Mouse (Mus musculus): ENCODE results near the gene Mrpl37. TPM values are rescaled to one million over a fixed set of nuclear protein-coding genes. Genes with fewer than 3 reads are reported as not detected.

Gene Mrpl37
- polyA plus RNA-seq, 1 experiment from 2014 or later = 108 TPM

DNA sequence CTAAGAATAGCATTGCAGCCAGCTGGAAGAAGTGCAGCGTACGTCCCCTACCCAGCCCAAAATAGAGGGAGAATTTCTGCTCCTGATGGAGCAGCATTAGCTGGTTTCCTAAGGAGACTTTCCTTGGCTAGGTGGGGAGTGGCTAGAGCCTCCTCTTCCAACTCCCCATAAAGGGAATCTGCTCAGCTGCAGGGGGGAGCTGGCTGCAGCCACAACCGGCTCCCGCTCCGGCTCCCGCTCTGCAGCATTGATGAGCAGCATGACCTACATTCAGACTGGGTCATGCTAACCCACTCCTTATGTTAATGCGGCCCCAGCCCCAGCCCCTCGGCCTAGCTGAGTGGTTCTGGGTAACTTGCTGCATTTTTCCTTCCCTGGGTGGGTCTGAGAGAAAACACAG is 27.4 kb downstream of the Mrpl37 start:
- no peak overlapping the region for H3K27ac ChIP-seq (ENCODE audit: low read depth, low read length)
- 65% methylated on average over 8 of the region's 8 CpGs for WGBS
- no peak overlapping the region for H3K9ac ChIP-seq (ENCODE audit: low read length)
- no peak overlapping the region for H3K4me2 ChIP-seq (ENCODE audit: low read depth, low read length, severe bottlenecking)
- no peaks in the 10 kb centered on the region for H3K4me1 ChIP-seq (replicated peaks; ENCODE audit: control insufficient read depth, insufficient read depth, low read length)
- no peaks in the 10 kb centered on the region for H3K27me3 ChIP-seq (ENCODE audit: control insufficient read depth, insufficient read depth, low read length)
- no peak for ATAC-seq (replicated peaks; ENCODE audit: low FRiP score)
- no peak overlapping the region for H3K4me3 ChIP-seq (ENCODE audit: low read depth, low read length)
- no peak for DNase-seq (ENCODE audit: low spot score)
- H3K36me3 ChIP-seq (ENCODE audit: control insufficient read depth, insufficient read depth, low read length) = peaks cover 18% of the 10 kb centered on the region
- H3K9me3 ChIP-seq (ENCODE audit: control insufficient read depth, low read length) = no peaks in the 10 kb centered on the region

DNA sequence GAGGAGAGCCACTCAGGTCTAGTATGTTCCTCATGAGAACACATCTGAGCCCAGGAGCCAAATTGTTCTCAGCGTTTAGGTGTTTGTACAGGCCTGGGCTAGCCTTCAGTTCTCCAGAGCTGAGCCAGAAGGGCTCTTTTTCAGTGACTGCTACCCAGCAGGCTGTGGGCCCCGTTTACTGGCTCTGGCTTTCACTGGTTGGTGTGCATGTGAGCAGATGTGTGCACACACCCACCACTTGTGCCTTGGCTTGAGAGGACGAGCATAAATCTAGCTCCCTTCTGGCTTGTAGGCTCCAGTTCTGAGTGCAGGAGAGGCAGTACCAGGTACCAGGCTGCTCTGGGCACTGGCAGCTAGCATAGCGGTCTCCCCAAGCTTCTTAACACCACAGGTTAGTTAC is 28.4 kb downstream of the Mrpl37 start:
- DNase-seq (ENCODE audit: low spot score) = no peak
- 90% methylated on average over 4 of the region's 4 CpGs for WGBS
- peaks cover 18% of the 10 kb centered on the region for H3K36me3 ChIP-seq (ENCODE audit: control insufficient read depth, insufficient read depth, low read length)

DNA sequence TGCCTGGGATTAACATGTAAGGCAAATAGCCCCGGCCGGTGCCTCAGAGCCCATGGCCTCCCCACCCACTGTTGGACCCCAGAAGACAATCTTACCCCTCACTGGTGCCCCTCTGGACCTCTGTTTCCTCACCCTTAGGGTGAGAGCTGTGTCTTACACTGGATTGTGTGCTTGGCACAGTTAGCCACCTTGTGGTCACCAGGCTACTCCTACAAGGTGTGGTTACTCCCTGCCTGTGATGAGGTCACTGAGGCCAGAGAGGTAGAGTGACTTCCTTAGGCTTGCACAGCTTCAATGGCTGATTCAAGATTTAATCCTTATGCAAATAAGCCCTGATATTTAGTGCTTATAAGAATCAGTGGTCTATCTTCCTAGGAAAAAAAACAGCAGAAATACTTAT is 29.7 kb downstream of the Mrpl37 start:
- H3K9me3 ChIP-seq (ENCODE audit: control insufficient read depth, low read length) = no peaks in the 10 kb centered on the region
- no peak overlapping the region for H3K4me2 ChIP-seq (ENCODE audit: low read depth, low read length, severe bottlenecking)
- no peak overlapping the region for H3K27ac ChIP-seq (ENCODE audit: low read depth, low read length)
- H3K27me3 ChIP-seq (ENCODE audit: control insufficient read depth, insufficient read depth, low read length) = no peaks in the 10 kb centered on the region
- WGBS = 88% methylated on average over 2 of the region's 2 CpGs
- no peaks in the 10 kb centered on the region for H3K4me1 ChIP-seq (replicated peaks; ENCODE audit: control insufficient read depth, insufficient read depth, low read length)
- ATAC-seq (replicated peaks; ENCODE audit: low FRiP score) (no peak), DNase-seq (ENCODE audit: low spot score) (no peak)
- peaks cover 18% of the 10 kb centered on the region for H3K36me3 ChIP-seq (ENCODE audit: control insufficient read depth, insufficient read depth, low read length)
- H3K9ac ChIP-seq (ENCODE audit: low read length) = no peak overlapping the region
- H3K4me3 ChIP-seq (ENCODE audit: low read depth, low read length) = no peak overlapping the region

More for the DNA sequence above, 28.4 kb downstream of the Mrpl37 start:
- no peaks in the 10 kb centered on the region for H3K4me1 ChIP-seq (replicated peaks; ENCODE audit: control insufficient read depth, insufficient read depth, low read length)
- H3K9me3 ChIP-seq (ENCODE audit: control insufficient read depth, low read length) = no peaks in the 10 kb centered on the region
- H3K27me3 ChIP-seq (ENCODE audit: control insufficient read depth, insufficient read depth, low read length) = no peaks in the 10 kb centered on the region
- no peak for ATAC-seq (replicated peaks; ENCODE audit: low FRiP score)
- H3K4me3 ChIP-seq (ENCODE audit: low read depth, low read length) = no peak overlapping the region
- H3K9ac ChIP-seq (ENCODE audit: low read length) = no peak overlapping the region
- no peak overlapping the region for H3K27ac ChIP-seq (ENCODE audit: low read depth, low read length)
- H3K4me2 ChIP-seq (ENCODE audit: low read depth, low read length, severe bottlenecking) = no peak overlapping the region

DNA sequence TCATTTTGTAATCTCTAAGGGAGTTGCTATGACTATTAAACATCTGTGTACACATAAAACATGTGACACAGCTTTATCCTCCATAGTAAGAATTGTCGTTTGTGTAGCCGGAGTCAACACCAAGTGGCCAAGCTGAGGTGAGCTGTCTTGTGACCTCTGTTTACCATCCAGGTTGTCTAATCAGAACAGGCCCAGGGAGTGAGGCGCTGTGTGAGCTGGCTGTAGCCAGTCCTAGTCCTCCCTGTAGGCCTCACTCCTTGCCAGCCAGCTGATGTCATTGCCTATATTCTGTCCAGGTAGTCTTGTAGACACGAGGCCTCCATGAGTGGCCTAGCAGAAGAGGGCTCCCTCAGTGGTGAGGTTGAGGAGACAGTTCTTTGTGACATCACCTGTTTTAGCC is 31.0 kb downstream of the Mrpl37 start:
- DNase-seq (ENCODE audit: low spot score) (no peak), ATAC-seq (replicated peaks; ENCODE audit: low FRiP score) (no peak)
- Histone ChIP-seq H3K27me3 (ENCODE audit: control insufficient read depth, insufficient read depth, low read length) (no peaks in the 10 kb centered on the region), H3K4me2 (ENCODE audit: low read depth, low read length, severe bottlenecking) (no peak overlapping the region), H3K36me3 (ENCODE audit: control insufficient read depth, insufficient read depth, low read length) (peaks cover 13% of the 10 kb centered on the region), H3K4me3 (ENCODE audit: low read depth, low read length) (no peak overlapping the region), H3K27ac (ENCODE audit: low read depth, low read length) (no peak overlapping the region), H3K9me3 (ENCODE audit: control insufficient read depth, low read length) (no peaks in the 10 kb centered on the region), H3K9ac (ENCODE audit: low read length) (no peak overlapping the region), H3K4me1 (replicated peaks; ENCODE audit: control insufficient read depth, insufficient read depth, low read length) (no peaks in the 10 kb centered on the region)
- WGBS = 87% methylated on average over 4 of the region's 4 CpGs

DNA sequence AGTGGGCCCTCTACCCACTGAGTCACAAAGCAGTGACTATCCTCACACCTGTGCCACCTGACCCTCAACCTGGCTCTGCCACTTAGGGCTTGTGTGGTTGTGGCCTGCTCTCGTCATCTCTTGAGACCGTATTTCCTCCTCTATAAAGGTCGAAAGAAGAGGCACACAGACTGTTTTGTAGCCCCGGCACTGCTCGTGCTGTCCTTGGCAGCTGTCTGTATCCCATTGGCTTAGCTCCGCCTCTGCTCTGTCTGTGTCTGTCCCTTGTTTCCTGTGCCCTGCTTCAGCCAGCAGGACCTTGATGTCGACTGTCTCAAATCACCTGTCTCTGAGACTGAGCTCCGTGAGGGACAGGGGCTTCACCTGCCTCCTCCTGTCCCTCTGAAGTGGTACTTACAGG is 40.2 kb downstream of the Mrpl37 start:
- peaks cover 3% of the 10 kb centered on the region; the same call in 1 of the 2 replicates for H3K36me3 ChIP-seq (ENCODE audit: control insufficient read depth, insufficient read depth, low read length)
- no peak for ATAC-seq (replicated peaks; ENCODE audit: low FRiP score)
- H3K4me1 ChIP-seq (replicated peaks; ENCODE audit: control insufficient read depth, insufficient read depth, low read length) = peaks cover 6% of the 10 kb centered on the region; the same call in 1 of the 2 replicates
- no peak overlapping the region for H3K4me3 ChIP-seq (ENCODE audit: low read depth, low read length)
- H3K27me3 ChIP-seq (ENCODE audit: control insufficient read depth, insufficient read depth, low read length) = no peaks in the 10 kb centered on the region
- no peaks in the 10 kb centered on the region for H3K9me3 ChIP-seq (ENCODE audit: control insufficient read depth, low read length)
- H3K9ac ChIP-seq (ENCODE audit: low read length) = no peak overlapping the region
- 74% methylated on average over 8 of the region's 8 CpGs for WGBS
- no peak overlapping the region for H3K4me2 ChIP-seq (ENCODE audit: low read depth, low read length, severe bottlenecking)
- H3K27ac ChIP-seq (ENCODE audit: low read depth, low read length) = no peak overlapping the region
- no peak for DNase-seq (ENCODE audit: low spot score)

DNA sequence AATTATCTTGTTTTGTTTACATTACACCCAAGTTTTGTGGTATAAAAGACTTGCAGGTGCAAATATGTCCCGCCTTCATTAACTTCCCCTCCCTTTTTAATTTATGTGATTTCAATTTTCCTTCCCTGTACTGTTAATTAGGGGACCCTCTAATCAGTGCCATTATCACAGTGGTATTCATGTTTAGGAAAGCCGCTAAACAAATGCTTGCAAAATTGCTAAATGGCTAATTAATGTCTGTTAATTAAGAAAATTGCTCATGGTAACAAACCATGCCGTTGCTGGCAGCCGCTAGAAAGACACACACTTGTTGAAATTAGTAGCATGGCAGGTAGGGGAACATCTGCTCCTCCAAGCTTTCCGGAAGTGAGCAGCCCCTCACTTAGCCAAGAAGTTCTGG is 41.3 kb downstream of the Mrpl37 start:
- WGBS = 64% methylated on average over 5 of the region's 5 CpGs
- Histone ChIP-seq H3K27me3 (ENCODE audit: control insufficient read depth, insufficient read depth, low read length) (no peaks in the 10 kb centered on the region), H3K4me1 (replicated peaks; ENCODE audit: control insufficient read depth, insufficient read depth, low read length) (peaks cover 10% of the 10 kb centered on the region; the same call in 1 of the 2 replicates), H3K4me3 (ENCODE audit: low read depth, low read length) (no peak overlapping the region), H3K9me3 (ENCODE audit: control insufficient read depth, low read length) (no peaks in the 10 kb centered on the region), H3K4me2 (ENCODE audit: low read depth, low read length, severe bottlenecking) (no peak overlapping the region), H3K36me3 (ENCODE audit: control insufficient read depth, insufficient read depth, low read length) (peaks cover 3% of the 10 kb centered on the region; the same call in 1 of the 2 replicates), H3K9ac (ENCODE audit: low read length) (no peak overlapping the region), H3K27ac (ENCODE audit: low read depth, low read length) (0 out of 2 replicates have a peak overlapping the region, but pooled peaks have one; percentile 18)
- DNase-seq (ENCODE audit: low spot score) = no peak
- ATAC-seq (replicated peaks; ENCODE audit: low FRiP score) = no peak; the same call in 1 of the 2 replicates

DNA sequence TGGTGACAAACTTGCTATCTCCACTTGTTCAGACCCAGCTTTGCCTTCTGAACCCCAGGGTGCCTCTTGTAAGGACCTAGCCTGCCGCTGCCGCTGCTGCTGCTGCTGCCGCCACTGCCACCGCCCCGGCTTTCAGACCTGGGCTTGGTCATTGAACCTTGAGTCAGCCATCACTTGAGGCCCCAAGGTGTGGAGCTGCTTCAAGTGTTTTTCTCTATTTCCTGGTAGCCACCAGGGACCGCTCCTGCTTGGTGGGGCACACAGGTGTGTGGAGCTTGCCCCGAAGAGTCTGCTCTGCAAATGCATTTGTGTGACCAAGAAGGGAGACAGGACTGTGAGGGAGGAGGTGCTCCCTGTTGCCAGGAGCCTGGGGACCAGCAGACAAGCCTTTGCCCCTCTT is 41.8 kb downstream of the Mrpl37 start:
- no peak overlapping the region for H3K4me2 ChIP-seq (ENCODE audit: low read depth, low read length, severe bottlenecking)
- H3K9ac ChIP-seq (ENCODE audit: low read length) = no peak overlapping the region
- no peak for ATAC-seq (replicated peaks; ENCODE audit: low FRiP score)
- no peak overlapping the region for H3K27ac ChIP-seq (ENCODE audit: low read depth, low read length)
- no peak for DNase-seq (ENCODE audit: low spot score)
- WGBS = 83% methylated on average over 7 of the region's 7 CpGs
- no peaks in the 10 kb centered on the region for H3K27me3 ChIP-seq (ENCODE audit: control insufficient read depth, insufficient read depth, low read length)
- no peaks in the 10 kb centered on the region for H3K9me3 ChIP-seq (ENCODE audit: control insufficient read depth, low read length)
- no peak overlapping the region for H3K4me3 ChIP-seq (ENCODE audit: low read depth, low read length)
- H3K4me1 ChIP-seq (replicated peaks; ENCODE audit: control insufficient read depth, insufficient read depth, low read length) = peaks cover 12% of the 10 kb centered on the region; the same call in 1 of the 2 replicates
- H3K36me3 ChIP-seq (ENCODE audit: control insufficient read depth, insufficient read depth, low read length) = peaks cover 3% of the 10 kb centered on the region; the same call in 1 of the 2 replicates

DNA sequence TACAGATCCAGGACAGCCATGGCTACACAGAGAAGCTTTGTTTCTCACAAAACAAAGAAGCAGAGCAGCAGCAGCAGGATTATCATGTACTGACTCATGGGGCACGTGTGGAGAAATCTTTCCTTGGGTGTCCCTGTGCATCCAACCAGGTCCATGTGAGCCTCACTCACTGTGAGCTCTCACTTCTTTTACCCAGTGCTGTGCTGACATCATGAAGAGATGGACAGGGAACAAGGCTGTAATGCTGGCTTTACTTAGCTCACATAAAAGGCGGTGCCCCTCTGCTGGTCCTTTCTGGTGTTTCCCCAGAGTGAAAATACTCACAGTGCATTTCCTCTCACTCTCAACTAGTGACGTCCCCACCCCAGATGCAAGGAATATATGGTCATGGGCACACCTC is 45.2 kb downstream of the Mrpl37 start:
- Histone ChIP-seq H3K27ac (ENCODE audit: low read depth, low read length) (no peak overlapping the region), H3K9me3 (ENCODE audit: control insufficient read depth, low read length) (no peaks in the 10 kb centered on the region), H3K4me2 (ENCODE audit: low read depth, low read length, severe bottlenecking) (no peak overlapping the region), H3K4me3 (ENCODE audit: low read depth, low read length) (no peak overlapping the region), H3K9ac (ENCODE audit: low read length) (no peak overlapping the region), H3K4me1 (replicated peaks; ENCODE audit: control insufficient read depth, insufficient read depth, low read length) (peaks cover 27% of the 10 kb centered on the region), H3K36me3 (ENCODE audit: control insufficient read depth, insufficient read depth, low read length) (no peaks in the 10 kb centered on the region), H3K27me3 (ENCODE audit: control insufficient read depth, insufficient read depth, low read length) (no peaks in the 10 kb centered on the region)
- ATAC-seq (replicated peaks; ENCODE audit: low FRiP score) = no peak
- 75% methylated on average over 3 of the region's 3 CpGs for WGBS
- DNase-seq (ENCODE audit: low spot score) = no peak

DNA sequence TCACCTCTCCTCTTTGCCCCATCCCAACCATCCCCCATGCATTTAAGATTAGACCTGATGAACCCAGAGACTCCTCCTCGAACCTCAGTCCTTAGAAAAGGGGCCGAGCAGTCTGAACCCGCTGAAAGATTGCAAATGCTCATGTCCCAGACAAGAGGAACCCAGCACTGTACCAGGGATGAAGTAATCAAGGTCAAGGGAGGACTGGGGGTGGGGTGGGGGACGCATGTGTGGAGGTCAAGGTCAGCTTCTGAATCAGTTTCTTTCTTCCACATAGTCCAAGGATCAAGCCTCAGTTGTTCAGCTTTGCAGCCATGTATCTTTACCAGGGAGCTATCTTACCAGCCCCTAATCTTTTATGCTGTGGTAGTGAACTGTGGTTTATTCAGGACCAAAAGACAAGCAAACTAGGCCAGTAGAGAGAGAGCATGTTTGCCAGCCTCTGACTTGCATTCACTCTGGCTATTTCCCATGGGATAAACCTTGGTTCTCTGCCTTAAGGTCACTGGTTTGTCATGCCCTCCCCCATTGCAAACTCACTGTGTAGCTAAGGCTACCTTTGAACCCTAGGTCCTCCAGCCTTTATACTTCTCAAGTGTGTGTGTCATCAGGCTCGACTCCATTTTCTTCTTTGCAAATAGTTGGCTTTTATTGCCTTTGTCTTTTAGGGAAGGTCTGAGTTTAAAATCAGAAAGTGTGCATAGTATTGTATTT is 46.2 kb downstream of the Mrpl37 start:
- Histone ChIP-seq H3K27me3 (ENCODE audit: control insufficient read depth, insufficient read depth, low read length) (no peaks in the 10 kb centered on the region), H3K36me3 (ENCODE audit: control insufficient read depth, insufficient read depth, low read length) (no peaks in the 10 kb centered on the region; the same call in 1 of the 2 replicates), H3K27ac (ENCODE audit: low read depth, low read length) (no peak overlapping the region), H3K4me1 (replicated peaks; ENCODE audit: control insufficient read depth, insufficient read depth, low read length) (peaks cover 36% of the 10 kb centered on the region), H3K9ac (ENCODE audit: low read length) (no peak overlapping the region), H3K9me3 (ENCODE audit: control insufficient read depth, low read length) (no peaks in the 10 kb centered on the region), H3K4me3 (ENCODE audit: low read depth, low read length) (no peak overlapping the region), H3K4me2 (ENCODE audit: low read depth, low read length, severe bottlenecking) (no peak overlapping the region)
- DNase-seq (ENCODE audit: low spot score) (no peak), ATAC-seq (replicated peaks; ENCODE audit: low FRiP score) (no peak)
- WGBS = 74% methylated on average over 5 of the region's 5 CpGs

Measured in forebrain, embryonic 11.5 days (tissue).